Mouse (Mus musculus) ES-Bruce4 (cell line): ENCODE measurements around the gene Rnf6.

Experiments
- CTCF ChIP-seq: IDR thresholded peaks from one replicate; pipeline ENCODE4 v1.8.1; 2011; ENCODE audit warnings: low read depth, low read length
- EP300 ChIP-seq: IDR thresholded peaks from 2 replicates; pipeline ENCODE4 v1.6.1; 2011; ENCODE audit warnings: low read depth, low read length; ENCODE audit not compliant: insufficient read depth

DNA sequence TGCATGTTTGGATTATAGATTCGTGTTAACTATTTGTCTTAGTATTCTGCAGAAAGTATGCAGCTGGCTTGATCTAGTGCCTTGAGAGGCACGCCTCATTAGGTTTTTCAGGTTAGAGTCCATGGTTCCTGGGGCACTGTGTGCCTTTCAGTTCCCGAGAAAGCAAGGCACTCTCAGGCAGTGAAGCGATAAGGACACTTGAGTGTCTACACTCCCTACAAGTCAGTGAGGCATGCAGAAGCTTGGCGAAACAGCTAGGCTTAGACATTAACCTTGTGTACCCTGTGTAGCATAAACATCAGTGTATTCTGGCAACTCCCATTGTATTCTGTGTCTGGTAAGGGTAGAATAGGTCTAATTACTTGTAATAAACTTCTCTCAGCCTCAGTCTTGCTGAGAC is 15.8 kb downstream of the Rnf6 start:
- TF ChIP-seq CTCF = no peak
- TF ChIP-seq EP300 = no peak
